Mouse (Mus musculus) limb, embryonic 15.5 days (tissue): ENCODE data around the gene Atp8b3. TPM values are rescaled to one million over a fixed set of nuclear protein-coding genes. Genes with fewer than 3 reads are reported as not detected.

ENCODE experiments used
- ATAC-seq: fragments of 200-750 bp; cut with Nextera tagmentation; 2 replicates; pipeline ENCODE4 v1.8.0; 2017; ENCODE audit warnings: low read depth, moderate TSS enrichment; ENCODE audit not compliant: insufficient number of reproducible peaks, low FRiP score, low TSS enrichment
- H3K27ac ChIP-seq: fragments of 300-500 bp; sonication (generic); 2 replicates; pipeline ENCODE4 v1.5.1; 2015; ENCODE audit warnings: moderate library complexity, mild to moderate bottlenecking, inconsistent platforms
- H3K27me3 ChIP-seq: fragments of 300-500 bp; sonication (generic); 2 replicates; pipeline ENCODE4 v1.6.1; 2015; ENCODE audit warnings: inconsistent platforms
- H3K36me3 ChIP-seq: fragments of 300-500 bp; sonication (generic); 2 replicates; pipeline ENCODE4 v1.6.1; 2015; ENCODE audit warnings: inconsistent platforms
- H3K4me1 ChIP-seq: fragments of 300-500 bp; sonication (generic); 2 replicates; pipeline ENCODE4 v1.6.1; 2015; ENCODE audit warnings: inconsistent platforms
- H3K4me2 ChIP-seq: fragments of 300-500 bp; sonication (generic); 2 replicates; pipeline ENCODE4 v1.6.1; 2015; ENCODE audit warnings: mild to moderate bottlenecking, inconsistent platforms
- H3K4me3 ChIP-seq: fragments of 300-500 bp; sonication (generic); 2 replicates; pipeline ENCODE4 v1.5.1; 2015; ENCODE audit warnings: mild to moderate bottlenecking, inconsistent platforms
- H3K9ac ChIP-seq: fragments of 300-500 bp; sonication (generic); 2 replicates; pipeline ENCODE4 v1.6.1; 2015; ENCODE audit warnings: inconsistent platforms
- H3K9me3 ChIP-seq: fragments of 300-500 bp; sonication (generic); 2 replicates; pipeline ENCODE4 v1.6.1; 2016; ENCODE audit warnings: inconsistent platforms
- WGBS: fragments of 180-500 bp; shearing (Covaris S2); methylation state at CpG from one replicate; pipeline ENCODE4 v1.1.7; 2015; 5-methylcytosine and 5-hydroxymethylcytosine counted together
- polyA plus RNA-seq: library from polyadenylated mRNA; unstranded; fragments of >200 nt; fragmentation: Nextera tagmentation; extraction: Ambion mirVana; gene quantifications from 2 replicates; pipeline ENCODE4 v1.2.1, GENCODE M21; 2015

Atp8b3 gene
- polyA plus RNA-seq, result 0.08 and 0.15 TPM in 2 replicates

GRCm38 (mm10) chr10:80538710-80539394 lies at the start of gene Atp8b3:
TSS of gene Atp8b3 (minus strand) at chr10:80539124.
- Histone ChIP-seq H3K4me2 (peak within 1 kb of the TSS; percentile 38), H3K4me1 (peaks cover 16% of the 10 kb centered on the region), H3K27ac (no peak within 1 kb of the TSS), H3K9me3 (no peaks in the 10 kb centered on the region), H3K27me3 (peaks cover 53% of the 10 kb centered on the region), H3K4me3 (peak within 1 kb of the TSS; percentile 23; the same call in 1 of the 2 replicates), H3K36me3 (peaks cover 33% of the 10 kb centered on the region), H3K9ac (no peak within 1 kb of the TSS)
- ATAC-seq, result no peak; the same call in 1 of the 2 replicates
- WGBS, result 1% methylated on average over 30 of the region's 30 CpGs

- Histone ChIP-seq H3K9me3 (no peaks in the 10 kb centered on the region), H3K4me2 (no peak overlapping the region), H3K4me3 (0 out of 2 replicates have a peak overlapping the region, but pooled peaks have one; percentile 1), H3K27ac (peak overlapping the region; percentile 60), H3K4me1 (peaks cover 51% of the 10 kb centered on the region), H3K9ac (0 out of 2 replicates have a peak overlapping the region, but pooled peaks have one; percentile 26), H3K36me3 (peaks cover 39% of the 10 kb centered on the region), H3K27me3 (no peaks in the 10 kb centered on the region)
- 45% methylated on average over 4 of the region's 4 CpGs for WGBS
- ATAC-seq, result no peak
Observed at GRCm38 (mm10) chr10:80587305-80587657, 48.4 kb upstream of the Atp8b3 start.

GRCm38 (mm10) chr10:80586407-80587304 lies 47.7 kb upstream of the Atp8b3 start:
- peak overlapping the region; percentile 1 for H3K4me3 ChIP-seq
- no peak overlapping the region for H3K4me2 ChIP-seq
- H3K9me3 ChIP-seq, result no peaks in the 10 kb centered on the region
- ATAC-seq, result no peak
- H3K36me3 ChIP-seq, result peaks cover 42% of the 10 kb centered on the region
- 0 out of 2 replicates have a peak overlapping the region, but pooled peaks have one; percentile 26 for H3K9ac ChIP-seq
- H3K4me1 ChIP-seq, result peaks cover 51% of the 10 kb centered on the region
- no peaks in the 10 kb centered on the region for H3K27me3 ChIP-seq
- H3K27ac ChIP-seq, result peak overlapping the region; percentile 60
- WGBS, result 93% methylated on average over 40 of the region's 51 CpGs

- Histone ChIP-seq H3K4me2 (no peak overlapping the region), H3K4me1 (peaks cover 49% of the 10 kb centered on the region), H3K4me3 (peak overlapping the region; percentile 1; the same call in 1 of the 2 replicates), H3K27ac (no peak overlapping the region; the same call in 1 of the 2 replicates), H3K9me3 (no peaks in the 10 kb centered on the region), H3K9ac (0 out of 2 replicates have a peak overlapping the region, but pooled peaks have one; percentile 2), H3K27me3 (no peaks in the 10 kb centered on the region), H3K36me3 (peaks cover 45% of the 10 kb centered on the region)
- ATAC-seq, result no peak
- 92% methylated on average over 8 of the region's 8 CpGs for WGBS
Observed at GRCm38 (mm10) chr10:80585581-80585980, 46.7 kb upstream of the Atp8b3 start.

- ATAC-seq, result no peak
- Histone ChIP-seq H3K27me3 (no peaks in the 10 kb centered on the region), H3K4me2 (no peak overlapping the region), H3K9ac (0 out of 2 replicates have a peak overlapping the region, but pooled peaks have one; percentile 2), H3K27ac (peak overlapping the region; percentile 39), H3K9me3 (no peaks in the 10 kb centered on the region), H3K4me1 (peaks cover 47% of the 10 kb centered on the region), H3K36me3 (peaks cover 45% of the 10 kb centered on the region), H3K4me3 (no peak overlapping the region)
- 76% methylated on average over 12 of the region's 12 CpGs for WGBS
Observed at GRCm38 (mm10) chr10:80584642-80585552, 46.0 kb upstream of the Atp8b3 start.

GRCm38 (mm10) chr10:80584045-80584488 lies 45.1 kb upstream of the Atp8b3 start:
- no peak for ATAC-seq
- H3K4me1 ChIP-seq, result peaks cover 46% of the 10 kb centered on the region
- H3K4me2 ChIP-seq, result no peak overlapping the region
- H3K9ac ChIP-seq, result no peak overlapping the region
- H3K4me3 ChIP-seq, result no peak overlapping the region
- H3K27ac ChIP-seq, result no peak overlapping the region
- H3K27me3 ChIP-seq, result no peaks in the 10 kb centered on the region
- 57% methylated on average over 12 of the region's 12 CpGs for WGBS
- peaks cover 45% of the 10 kb centered on the region for H3K36me3 ChIP-seq
- H3K9me3 ChIP-seq, result no peaks in the 10 kb centered on the region

- no peak for ATAC-seq
- Histone ChIP-seq H3K4me3 (no peak overlapping the region), H3K27ac (no peak overlapping the region), H3K27me3 (no peaks in the 10 kb centered on the region), H3K36me3 (peaks cover 45% of the 10 kb centered on the region), H3K4me1 (peaks cover 46% of the 10 kb centered on the region), H3K9ac (no peak overlapping the region), H3K9me3 (no peaks in the 10 kb centered on the region), H3K4me2 (no peak overlapping the region)
- WGBS, result 81% methylated on average over 5 of the region's 5 CpGs
Observed at GRCm38 (mm10) chr10:80583047-80583446, 44.1 kb upstream of the Atp8b3 start.

GRCm38 (mm10) chr10:80578911-80579310 lies 40.0 kb upstream of the Atp8b3 start:
- 6% methylated on average over 8 of the region's 8 CpGs for WGBS
- peak overlapping the region; percentile 90 for H3K4me3 ChIP-seq

GRCm38 (mm10) chr10:80578131-80578750 lies 39.3 kb upstream of the Atp8b3 start:
- peak overlapping the region; percentile 91 for H3K4me2 ChIP-seq
- H3K9ac ChIP-seq, result peak overlapping the region; percentile 24; the same call in 1 of the 2 replicates
- peak overlapping the region; percentile 90 for H3K4me3 ChIP-seq
- H3K27me3 ChIP-seq, result no peaks in the 10 kb centered on the region
- peak overlapping the region; percentile 95 for H3K27ac ChIP-seq
- H3K4me1 ChIP-seq, result peaks cover 51% of the 10 kb centered on the region
- H3K36me3 ChIP-seq, result peaks cover 14% of the 10 kb centered on the region
- ATAC-seq, result 0 out of 2 replicates have a peak, but pooled peaks have one; percentile 0
- no peaks in the 10 kb centered on the region for H3K9me3 ChIP-seq
- WGBS, result under 1% methylated on average over 29 of the region's 29 CpGs

More at GRCm38 (mm10) chr10:80578911-80579310, 40.0 kb upstream of the Atp8b3 start:
- Histone ChIP-seq H3K4me2 (peak overlapping the region; percentile 91), H3K36me3 (peaks cover 20% of the 10 kb centered on the region), H3K4me1 (peaks cover 49% of the 10 kb centered on the region), H3K27ac (peak overlapping the region; percentile 95), H3K9ac (no peak overlapping the region), H3K27me3 (no peaks in the 10 kb centered on the region), H3K9me3 (no peaks in the 10 kb centered on the region)
- no peak for ATAC-seq

GRCm38 (mm10) chr10:80577195-80578130 lies 38.5 kb upstream of the Atp8b3 start, which contains the start of gene Klf16:
TSS of gene Klf16 (minus strand) at chr10:80577321.
- ATAC-seq, result peak; percentile 87
- under 1% methylated on average over 66 of the region's 97 CpGs for WGBS
- peaks cover 52% of the 10 kb centered on the region for H3K4me1 ChIP-seq

More at GRCm38 (mm10) chr10:80577195-80578130, 38.5 kb upstream of the Atp8b3 start, which contains the start of gene Klf16:
- peak within 1 kb of the TSS; percentile 90 for H3K4me3 ChIP-seq
- H3K27ac ChIP-seq, result peak within 1 kb of the TSS; percentile 95
- peaks cover 8% of the 10 kb centered on the region for H3K36me3 ChIP-seq
- no peaks in the 10 kb centered on the region for H3K27me3 ChIP-seq
- H3K9me3 ChIP-seq, result no peaks in the 10 kb centered on the region
- peak within 1 kb of the TSS; percentile 91 for H3K4me2 ChIP-seq
- peak within 1 kb of the TSS; percentile 76 for H3K9ac ChIP-seq
